Mouse (Mus musculus) T-cell, adult 2 months (primary cell): ENCODE measurements around the gene Vax2.

Source experiments
- DNase-seq: peaks from one replicate; pipeline ENCODE4 v3.0.0; 2022; ENCODE audit warnings: low spot score

Gene Vax2

DNA sequence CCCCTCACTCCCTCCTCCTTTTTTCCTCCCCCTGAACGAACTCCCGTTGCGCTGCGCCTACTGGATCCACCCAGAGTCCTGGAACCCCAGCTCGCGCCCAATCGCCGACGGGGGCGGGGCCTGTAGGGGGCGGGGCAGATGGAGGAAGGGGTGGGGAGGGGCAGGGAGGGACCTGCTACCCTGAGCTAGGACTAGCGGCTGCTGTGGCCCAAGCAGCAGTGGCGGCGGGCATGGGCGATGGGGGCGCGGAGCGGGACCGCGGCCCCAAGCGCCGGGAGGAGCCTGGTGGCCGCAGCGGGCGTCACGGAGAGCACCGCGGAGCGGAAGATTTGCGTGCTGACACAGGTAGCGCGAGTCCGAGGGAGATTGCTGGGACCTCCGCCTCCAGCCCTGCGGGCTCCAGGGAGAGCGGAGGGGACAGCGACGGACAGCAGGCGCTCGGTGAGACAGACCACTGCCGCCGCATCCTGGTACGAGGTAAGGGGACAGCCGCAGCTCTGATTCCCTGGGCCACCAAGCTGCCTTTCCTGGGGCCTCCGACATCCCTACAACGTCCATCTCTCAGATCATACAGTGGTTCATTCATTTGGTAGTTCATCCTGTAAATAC lies at the start of gene Vax2:
TSS of gene Vax2 (plus strand) at position 198 of the 609 bp plus-strand sequence.
- no peak for DNase-seq

DNA sequence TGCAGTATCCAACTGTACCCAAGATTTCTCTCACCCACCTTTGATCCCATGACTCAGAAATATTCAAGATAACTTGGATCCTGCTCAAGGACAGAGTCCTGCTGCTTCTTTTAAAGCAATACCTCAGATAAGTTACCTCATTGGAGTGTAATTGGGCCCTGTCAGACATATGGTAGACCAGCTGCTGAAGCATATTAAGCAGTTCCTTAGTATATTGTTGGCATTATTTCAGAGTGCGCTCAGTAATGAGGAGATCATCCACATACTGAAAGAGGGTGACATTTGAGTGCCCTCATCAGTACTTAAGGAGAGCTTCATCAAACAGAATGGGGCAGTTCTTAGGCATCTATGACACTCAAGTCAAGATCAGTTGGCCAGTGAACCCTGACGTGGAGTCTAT lies 46.1 kb upstream of the Vax2 start:
- DNase-seq, result no peak

DNA sequence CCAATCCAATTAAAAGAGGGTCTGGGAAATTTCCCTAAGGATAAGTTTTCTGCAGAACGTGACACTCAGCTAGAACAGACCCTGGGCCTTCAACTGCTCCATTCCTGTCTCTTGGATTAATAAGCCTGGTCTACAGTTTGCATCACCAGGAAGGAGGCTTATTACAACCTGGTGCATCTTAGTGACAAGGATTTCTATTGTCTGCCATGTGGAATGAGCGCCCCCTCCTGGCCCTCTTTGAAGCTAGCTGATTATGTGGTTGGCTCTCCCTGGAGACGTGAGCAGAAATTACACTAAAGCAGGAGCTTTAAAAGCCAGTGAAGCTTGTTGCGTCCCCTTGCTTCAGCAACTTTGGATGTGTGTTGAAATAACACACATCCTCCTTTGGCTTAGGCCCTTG lies 37.7 kb upstream of the Vax2 start:
- DNase-seq, result peak; percentile 71

- no peak for DNase-seq
These were observed 33.3 kb upstream of the Vax2 start, which contains the start of gene Cd207 for GRCm38 (mm10) chr6:83677757-83678156. Cd207 (minus strand) TSS chr6:83677857.

DNA sequence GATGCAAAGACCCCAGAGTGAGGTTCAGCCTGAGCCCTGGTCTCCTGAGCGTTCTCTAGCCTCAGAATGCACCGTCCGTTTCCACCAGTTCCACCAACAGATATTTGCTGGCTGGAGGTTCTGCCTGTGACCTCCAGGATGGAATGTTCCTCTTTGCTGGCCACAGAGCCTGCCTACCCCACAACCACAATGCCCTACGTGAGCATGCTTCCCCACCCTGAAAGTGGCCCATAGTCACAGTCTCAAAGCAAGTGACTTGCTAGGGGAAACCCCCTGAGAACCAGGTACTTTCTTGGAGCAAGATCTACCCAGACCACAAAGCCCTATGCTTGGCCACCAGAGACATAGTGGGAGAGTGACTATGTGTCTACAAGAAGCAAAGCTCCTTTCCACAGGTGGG lies 21.7 kb upstream of the Vax2 start:
- no peak for DNase-seq

DNA sequence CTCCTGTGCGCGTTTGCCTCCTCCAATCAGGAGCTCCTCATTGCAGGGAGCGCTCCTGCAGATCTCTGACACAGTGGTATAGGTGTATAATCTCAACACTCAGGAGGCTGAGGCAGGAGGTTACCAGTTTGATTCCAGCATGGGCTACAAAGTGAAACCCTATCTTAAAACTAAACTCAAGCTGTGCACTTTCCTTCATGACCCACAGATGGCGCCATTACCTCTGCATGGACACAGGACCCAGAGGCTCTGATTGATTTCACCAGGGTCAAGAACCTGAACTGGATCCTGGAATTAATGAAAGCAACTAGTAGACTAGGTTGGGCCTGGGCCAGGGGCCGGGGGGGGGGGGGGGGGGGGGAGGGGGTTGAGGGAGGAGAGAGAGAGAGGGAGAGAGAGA lies 20.8 kb upstream of the Vax2 start:
- DNase-seq, result peak; percentile 36

GRCm38 (mm10) chr6:83690936-83691335 lies 20.1 kb upstream of the Vax2 start:
- no peak for DNase-seq

- no peak for DNase-seq
These were observed 18.1 kb upstream of the Vax2 start for GRCm38 (mm10) chr6:83692962-83693361.

- peak; percentile 48 for DNase-seq
These were observed 17.2 kb upstream of the Vax2 start for GRCm38 (mm10) chr6:83693835-83694234.

DNA sequence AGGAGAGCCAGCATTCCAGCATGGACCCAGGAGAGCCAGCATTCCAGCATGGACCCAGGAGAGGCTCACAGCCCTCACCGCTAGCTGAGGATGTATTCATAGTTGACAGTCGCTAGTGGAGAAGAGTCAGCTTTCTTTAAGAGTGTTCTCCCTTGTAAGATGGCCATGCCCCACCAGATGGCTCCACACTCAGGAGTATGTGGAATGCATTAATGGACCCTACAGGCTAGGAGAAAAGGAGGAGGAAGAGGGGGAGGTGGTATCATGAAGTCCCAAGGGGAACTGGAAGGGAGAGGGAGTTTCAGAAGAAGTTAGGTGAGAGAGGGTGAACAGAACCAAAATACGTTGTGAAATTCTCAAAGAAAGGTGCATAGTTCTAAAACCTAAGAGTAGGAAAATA lies 15.3 kb upstream of the Vax2 start:
- no peak for DNase-seq

GRCm38 (mm10) chr6:83696684-83697083 lies 14.4 kb upstream of the Vax2 start:
- no peak for DNase-seq

- no peak for DNase-seq
These were observed 13.1 kb upstream of the Vax2 start for GRCm38 (mm10) chr6:83697932-83698331.

GRCm38 (mm10) chr6:83699971-83700370 lies 11.1 kb upstream of the Vax2 start:
- no peak for DNase-seq

DNA sequence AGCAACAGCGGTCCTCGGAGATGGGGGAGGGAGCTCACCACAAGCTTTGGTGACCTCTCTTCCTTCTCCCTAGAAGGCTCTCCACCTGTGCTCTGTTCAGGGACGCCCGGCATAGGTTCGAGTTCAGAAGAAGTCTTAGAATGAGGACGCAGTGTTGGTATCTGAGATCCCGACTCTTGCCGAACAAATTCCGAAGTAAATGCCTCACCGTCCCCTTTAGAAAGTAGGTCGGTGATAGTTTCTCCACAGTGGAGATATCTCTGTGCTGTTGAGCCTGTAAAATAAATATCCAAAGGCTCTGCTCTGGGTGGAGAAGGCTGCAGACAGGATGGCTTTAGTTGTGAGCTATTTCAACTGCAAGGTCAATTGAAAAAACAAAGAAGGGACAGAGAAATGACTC lies 10.1 kb upstream of the Vax2 start:
- no peak for DNase-seq

DNA sequence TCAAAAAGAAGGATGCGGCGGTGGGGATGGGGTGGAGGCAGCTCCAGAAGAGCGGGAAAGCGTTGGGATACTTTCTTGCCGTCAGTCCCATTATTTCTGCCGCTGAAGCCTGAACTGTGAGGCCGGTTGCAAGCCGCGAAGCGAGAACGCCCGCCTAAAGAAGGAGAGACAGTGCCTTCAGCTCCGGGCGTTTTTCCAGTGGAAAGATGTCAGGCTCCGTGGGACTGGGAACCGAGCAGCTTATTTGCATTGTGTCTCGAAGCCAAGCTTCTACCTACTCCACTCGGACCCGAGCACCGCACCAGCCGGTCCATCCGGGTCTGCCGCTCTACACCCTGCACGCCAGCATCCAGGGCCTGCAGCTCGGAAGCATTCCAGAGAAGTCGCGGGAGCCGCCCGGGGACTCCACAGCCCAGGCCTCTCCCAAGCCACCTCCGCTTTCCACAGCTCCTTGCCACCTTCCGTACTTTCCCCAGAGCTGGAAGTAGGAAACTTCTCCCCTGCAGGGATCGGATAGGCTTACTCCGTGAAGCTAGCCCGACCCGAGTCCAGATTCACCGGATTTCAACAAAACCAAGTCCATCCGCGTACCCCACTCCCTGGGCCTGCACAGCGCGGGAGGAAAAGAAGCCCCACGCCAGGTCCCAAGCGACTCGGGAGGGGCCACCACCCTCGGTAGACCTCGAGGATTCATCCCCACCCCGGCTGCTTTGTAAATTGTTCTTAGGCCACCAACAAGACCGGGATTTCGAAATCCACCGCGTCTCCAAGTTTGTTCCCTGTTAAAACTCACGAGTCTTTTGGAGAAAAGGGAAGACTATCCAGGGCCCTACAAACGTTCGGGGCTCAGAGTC lies 8.7 kb upstream of the Vax2 start:
- DNase-seq, result no peak

GRCm38 (mm10) chr6:83703000-83703721 lies 7.9 kb upstream of the Vax2 start:
- DNase-seq, result no peak

GRCm38 (mm10) chr6:83703722-83704078 lies 7.4 kb upstream of the Vax2 start:
- no peak for DNase-seq

GRCm38 (mm10) chr6:83704294-83704693 lies 6.8 kb upstream of the Vax2 start:
- DNase-seq, result no peak

- no peak for DNase-seq
These were observed 6.4 kb upstream of the Vax2 start for GRCm38 (mm10) chr6:83704701-83705100.

DNA sequence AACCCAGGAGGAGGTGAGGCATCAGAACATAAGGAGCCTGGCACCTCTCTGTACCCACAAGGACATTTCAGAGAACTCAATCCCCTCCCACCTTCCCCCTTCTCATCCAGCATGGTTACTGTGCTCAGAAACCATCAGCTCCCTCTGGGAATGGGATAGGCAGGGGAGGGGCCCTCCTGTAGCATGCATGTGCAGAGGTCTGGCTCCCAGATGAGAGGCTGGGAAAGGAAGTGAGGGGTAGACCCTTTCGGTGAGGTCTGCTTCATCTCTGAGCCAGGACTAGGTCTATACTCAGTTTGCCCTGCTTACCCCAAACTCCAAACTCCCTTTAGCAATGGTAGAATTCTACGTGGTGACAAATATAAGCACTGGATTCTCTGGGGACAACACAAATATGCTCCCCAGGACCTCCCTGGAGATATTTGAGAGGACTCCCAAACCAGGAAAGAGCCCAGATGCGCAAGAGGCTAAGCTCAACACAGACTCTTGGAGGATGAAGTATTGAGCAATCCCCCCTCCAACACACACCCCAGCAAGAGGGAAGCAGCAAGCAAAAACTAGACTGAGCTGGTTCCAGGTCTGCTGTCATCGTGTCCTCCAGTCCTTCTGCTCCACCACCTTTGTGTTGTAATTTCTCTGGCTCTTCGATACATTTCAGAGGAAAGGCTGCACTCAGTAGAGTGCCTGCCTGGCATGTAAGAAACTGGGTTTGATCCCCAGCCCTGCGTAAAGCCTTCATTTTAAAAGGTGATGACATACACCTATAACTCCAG lies 3.1 kb upstream of the Vax2 start:
- DNase-seq, result no peak

GRCm38 (mm10) chr6:83710361-83711066 lies 550 bp upstream of the Vax2 start:
- DNase-seq, result no peak
